Mouse (Mus musculus) limb, embryonic 11.5 days (tissue): ENCODE measurements around the gene Arl6. TPM values are rescaled to one million over a fixed set of nuclear protein-coding genes. Genes with fewer than 3 reads are reported as not detected.
A peak's percentile ranks its signal among the peaks of the same experiment; 100 is the strongest.

Experiments
- ATAC-seq: fragments of 200-750 bp; cut with Nextera tagmentation; 2 replicates; pipeline ENCODE4 v1.8.0; 2017; ENCODE audit warnings: low read depth; ENCODE audit not compliant: insufficient number of reproducible peaks, low FRiP score, low TSS enrichment
- DNase-seq: peaks from one replicate; pipeline ENCODE4 v3.0.0-alpha.2; 2015; ENCODE audit warnings: low spot score
- H3K27ac ChIP-seq: fragments of 300-500 bp; sonication (generic); replicated peaks from 2 replicates; pipeline ENCODE4 v1.5.1; 2014; ENCODE audit warnings: low read depth, mild to moderate bottlenecking, low read length
- H3K27me3 ChIP-seq: fragments of 300-500 bp; sonication (generic); 2 replicates; pipeline ENCODE4 v1.6.1; 2014; ENCODE audit warnings: mild to moderate bottlenecking, low read length, mixed read lengths; ENCODE audit not compliant: control insufficient read depth, insufficient read depth
- H3K36me3 ChIP-seq: fragments of 300-500 bp; sonication (generic); 2 replicates; pipeline ENCODE4 v1.6.1; 2014; ENCODE audit warnings: mild to moderate bottlenecking, low read length, moderate library complexity, mixed read lengths; ENCODE audit not compliant: control insufficient read depth, insufficient read depth
- H3K4me1 ChIP-seq: fragments of 300-500 bp; sonication (generic); 2 replicates; pipeline ENCODE4 v1.6.1; 2014; ENCODE audit warnings: low read length, mixed read lengths; ENCODE audit not compliant: control insufficient read depth, insufficient read depth
- H3K4me2 ChIP-seq: fragments of 300-500 bp; sonication (generic); 2 replicates; pipeline ENCODE4 v1.6.1; 2014; ENCODE audit warnings: low read depth, mild to moderate bottlenecking, moderate library complexity; ENCODE audit not compliant: severe bottlenecking
- H3K4me3 ChIP-seq: fragments of 300-500 bp; sonication (generic); 2 replicates; pipeline ENCODE4 v1.5.1; 2014; ENCODE audit warnings: low read depth, low read length
- H3K9ac ChIP-seq: fragments of 300-500 bp; sonication (generic); 2 replicates; pipeline ENCODE4 v1.6.1; 2014; ENCODE audit warnings: mild to moderate bottlenecking, low read length
- H3K9me3 ChIP-seq: fragments of 300-500 bp; sonication (generic); 2 replicates; pipeline ENCODE4 v1.6.1; 2016; ENCODE audit warnings: low read length; ENCODE audit not compliant: control insufficient read depth
- WGBS: fragments of 180-500 bp; shearing (Covaris S2); extraction: QIAGEN DNeasy Blood & Tissue Kit; methylation state at CpG from one replicate; pipeline ENCODE4 v1.1.7; 2014; 5-methylcytosine and 5-hydroxymethylcytosine counted together
- polyA plus RNA-seq: library from polyadenylated mRNA; unstranded; fragments of >200 nt; fragmentation: Nextera tagmentation; extraction: Ambion mirVana; gene quantifications from 2 replicates; pipeline ENCODE4 v1.2.1, GENCODE M21; 2014

Gene Arl6
- polyA plus RNA-seq, 1 experiment from 2014 or later: 44.3 TPM

- 86% methylated on average over 4 of the region's 4 CpGs for WGBS
- ATAC-seq: no peak
- no peak overlapping the region for H3K27ac ChIP-seq
- peak; percentile 17 for DNase-seq
- no peaks in the 10 kb centered on the region for H3K27me3 ChIP-seq
- H3K4me1 ChIP-seq: no peaks in the 10 kb centered on the region
- H3K4me2 ChIP-seq: no peak overlapping the region
- no peak overlapping the region for H3K9ac ChIP-seq
- no peak overlapping the region for H3K4me3 ChIP-seq
- no peaks in the 10 kb centered on the region for H3K36me3 ChIP-seq
- no peaks in the 10 kb centered on the region for H3K9me3 ChIP-seq
Measured at GRCm38 (mm10) chr16:59585706-59586244, 53.4 kb downstream of the Arl6 start.

DNA sequence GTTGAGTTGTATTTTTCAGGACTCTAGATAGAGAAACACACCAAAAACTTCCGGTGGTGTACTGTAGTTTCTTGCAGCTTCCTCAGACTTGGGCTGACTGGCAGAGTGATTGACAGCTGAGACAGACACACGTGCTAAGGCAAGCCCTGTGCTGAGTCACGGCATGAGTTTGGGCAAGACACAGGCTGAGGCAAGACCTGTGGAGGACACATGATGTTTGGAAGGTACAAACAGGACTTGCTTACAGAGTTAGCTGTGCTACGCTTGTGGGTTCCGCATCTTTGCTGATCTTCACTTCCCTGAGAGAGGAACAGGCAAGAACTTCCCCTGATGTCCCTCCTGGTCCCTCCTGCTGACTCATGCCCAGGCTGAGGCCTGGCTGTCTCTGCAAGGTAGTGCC lies 55.7 kb downstream of the Arl6 start:
- no peak overlapping the region for H3K9ac ChIP-seq
- no peaks in the 10 kb centered on the region for H3K27me3 ChIP-seq
- H3K36me3 ChIP-seq: no peaks in the 10 kb centered on the region
- DNase-seq: no peak
- no peak overlapping the region for H3K27ac ChIP-seq
- H3K4me2 ChIP-seq: no peak overlapping the region
- H3K4me1 ChIP-seq: no peaks in the 10 kb centered on the region
- H3K4me3 ChIP-seq: no peak overlapping the region
- no peaks in the 10 kb centered on the region for H3K9me3 ChIP-seq
- ATAC-seq: no peak
- 87% methylated on average over 5 of the region's 5 CpGs for WGBS

- Histone ChIP-seq H3K4me3 (no peak overlapping the region), H3K4me2 (no peak overlapping the region), H3K9me3 (no peaks in the 10 kb centered on the region), H3K4me1 (no peaks in the 10 kb centered on the region), H3K36me3 (no peaks in the 10 kb centered on the region), H3K27me3 (no peaks in the 10 kb centered on the region), H3K27ac (no peak overlapping the region), H3K9ac (no peak overlapping the region)
- DNase-seq (no peak), ATAC-seq (no peak)
- WGBS: 93% methylated on average over 8 of the region's 8 CpGs
Measured at GRCm38 (mm10) chr16:59579237-59579636, 60.0 kb downstream of the Arl6 start.

GRCm38 (mm10) chr16:59573961-59574360 lies 65.2 kb downstream of the Arl6 start:
- H3K4me1 ChIP-seq: no peaks in the 10 kb centered on the region
- no peak overlapping the region for H3K9ac ChIP-seq
- ATAC-seq (no peak), DNase-seq (no peak)
- H3K27ac ChIP-seq: no peak overlapping the region
- no peaks in the 10 kb centered on the region for H3K36me3 ChIP-seq
- WGBS: 94% methylated on average over 11 of the region's 11 CpGs
- no peak overlapping the region for H3K4me2 ChIP-seq
- no peak overlapping the region for H3K4me3 ChIP-seq
- no peaks in the 10 kb centered on the region for H3K9me3 ChIP-seq
- H3K27me3 ChIP-seq: no peaks in the 10 kb centered on the region

- no peak for ATAC-seq
- H3K4me3 ChIP-seq: no peak overlapping the region
- H3K9ac ChIP-seq: no peak overlapping the region
- H3K36me3 ChIP-seq: no peaks in the 10 kb centered on the region
- no peak overlapping the region for H3K4me2 ChIP-seq
- no peak for DNase-seq
- H3K4me1 ChIP-seq: no peaks in the 10 kb centered on the region
- H3K9me3 ChIP-seq: no peaks in the 10 kb centered on the region
- H3K27ac ChIP-seq: no peak overlapping the region
- WGBS: 87% methylated on average over 3 of the region's 3 CpGs
- H3K27me3 ChIP-seq: no peaks in the 10 kb centered on the region
Measured at GRCm38 (mm10) chr16:59572685-59573084, 66.5 kb downstream of the Arl6 start.

DNA sequence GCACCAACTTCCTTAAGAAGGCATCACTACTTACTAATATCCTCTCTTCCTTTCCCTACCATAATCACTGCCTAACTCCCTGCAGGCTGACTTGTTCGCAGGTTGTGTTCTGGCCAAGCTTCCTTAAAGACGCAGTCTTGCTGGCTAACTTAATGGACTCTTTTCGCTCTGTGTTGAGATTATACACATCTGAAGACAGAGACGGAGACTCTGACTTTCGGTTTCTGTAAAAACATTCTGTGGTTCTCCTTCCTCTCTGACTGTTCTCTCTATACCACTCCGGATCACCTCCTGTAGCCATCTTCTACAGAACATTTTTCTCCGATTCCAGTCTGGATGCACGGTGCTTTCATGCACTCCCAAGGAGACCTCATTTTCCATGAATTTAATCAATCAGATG lies 68.4 kb downstream of the Arl6 start:
- DNase-seq: no peak
- H3K9me3 ChIP-seq: no peaks in the 10 kb centered on the region
- H3K4me1 ChIP-seq: no peaks in the 10 kb centered on the region
- no peak overlapping the region for H3K9ac ChIP-seq
- H3K4me2 ChIP-seq: no peak overlapping the region
- no peaks in the 10 kb centered on the region for H3K27me3 ChIP-seq
- WGBS: 95% methylated on average over 8 of the region's 8 CpGs
- H3K4me3 ChIP-seq: no peak overlapping the region
- ATAC-seq: no peak
- H3K27ac ChIP-seq: no peak overlapping the region
- H3K36me3 ChIP-seq: no peaks in the 10 kb centered on the region

GRCm38 (mm10) chr16:59569837-59570236 lies 69.4 kb downstream of the Arl6 start:
- Histone ChIP-seq H3K4me1 (no peaks in the 10 kb centered on the region), H3K27ac (no peak overlapping the region), H3K9ac (no peak overlapping the region), H3K4me3 (no peak overlapping the region), H3K4me2 (no peak overlapping the region), H3K9me3 (no peaks in the 10 kb centered on the region), H3K27me3 (no peaks in the 10 kb centered on the region), H3K36me3 (no peaks in the 10 kb centered on the region)
- WGBS: 88% methylated on average over 8 of the region's 8 CpGs
- no peak for DNase-seq
- ATAC-seq: no peak

- Histone ChIP-seq H3K27ac (no peak overlapping the region), H3K36me3 (no peaks in the 10 kb centered on the region), H3K4me2 (no peak overlapping the region), H3K9ac (no peak overlapping the region), H3K4me3 (no peak overlapping the region), H3K27me3 (no peaks in the 10 kb centered on the region), H3K9me3 (no peaks in the 10 kb centered on the region), H3K4me1 (no peaks in the 10 kb centered on the region)
- DNase-seq (peak; percentile 35), ATAC-seq (no peak)
- 62% methylated on average over 10 of the region's 10 CpGs for WGBS
Measured at GRCm38 (mm10) chr16:59567721-59568381, 71.3 kb downstream of the Arl6 start.

GRCm38 (mm10) chr16:59566437-59566836 lies 72.8 kb downstream of the Arl6 start:
- no peaks in the 10 kb centered on the region for H3K27me3 ChIP-seq
- no peak overlapping the region for H3K4me2 ChIP-seq
- no peak overlapping the region for H3K9ac ChIP-seq
- H3K4me3 ChIP-seq: no peak overlapping the region
- no peaks in the 10 kb centered on the region for H3K36me3 ChIP-seq
- 86% methylated on average over 4 of the region's 4 CpGs for WGBS
- no peaks in the 10 kb centered on the region for H3K9me3 ChIP-seq
- H3K4me1 ChIP-seq: no peaks in the 10 kb centered on the region
- no peak overlapping the region for H3K27ac ChIP-seq
- DNase-seq (no peak), ATAC-seq (no peak)
